ENCODE assay signal across 9 mouse cellular contexts in genomic region chr1:88275078-88275680, GRCm38 (mm10). TPM values are rescaled to one million over a fixed set of nuclear protein-coding genes. Genes with fewer than 3 reads are reported as not detected.
A peak's percentile ranks its signal among the peaks of the same experiment; 100 is the strongest.
DNase-seq lines count a peak whose midpoint lies in the region; ATAC-seq and TF ChIP-seq lines count a peak whose summit lies in the region.
"Had no signal": no experiment of that assay in that cellular context is flagged by ENCODE, and none has a peak within 500 bp of the region (broad histone marks: within the 10 kb centered on the region; RNA-seq: fewer than 3 reads in every experiment).

No protein-coding gene starts in this region.

- no peak overlapping the region for H3K9ac ChIP-seq in kidney, embryonic 14.5 days (ENCODE audit: low read depth, low read length)
- peak overlapping the region; percentile 84 for H3K9ac ChIP-seq in limb, embryonic 14.5 days (ENCODE audit: low read depth, low read length, severe bottlenecking)

- H3K9me3 ChIP-seq in kidney, embryonic 14.5 days (ENCODE audit: control insufficient read depth, low read length): no peaks in the 10 kb centered on the region
- H3K9me3 ChIP-seq in limb, embryonic 14.5 days (ENCODE audit: control insufficient read depth, low read length): no peaks in the 10 kb centered on the region

- no peak for DNase-seq in kidney, adult 18-20 months
- peak; percentile 44 for DNase-seq in testis, postnatal 10 days (ENCODE audit: low spot score)
- no peak for DNase-seq in testis, postnatal 14 days (ENCODE audit: low spot score)
- DNase-seq in limb, embryonic 14.5 days (ENCODE audit: low spot score): no peak
- no peak for DNase-seq in yolk sac, embryonic 10.5 days (ENCODE audit: low spot score)

- no peaks in the 10 kb centered on the region for H3K27me3 ChIP-seq in kidney, embryonic 14.5 days (ENCODE audit: control insufficient read depth, insufficient read depth, low read length)
- no peaks in the 10 kb centered on the region for H3K27me3 ChIP-seq in limb, embryonic 14.5 days (ENCODE audit: control insufficient read depth, insufficient read depth, low read length)

- H3K27ac ChIP-seq in kidney, embryonic 14.5 days (ENCODE audit: low read depth, low read length): no peak overlapping the region
- no peak overlapping the region for H3K27ac ChIP-seq in limb, embryonic 14.5 days (replicated peaks; ENCODE audit: low read depth, low read length)

- H3K4me2 ChIP-seq in kidney, embryonic 14.5 days (replicated peaks; ENCODE audit: low read depth, low read length): peak overlapping the region; percentile 52; the same call in 1 of the 2 replicates
- no peak overlapping the region for H3K4me2 ChIP-seq in limb, embryonic 14.5 days (replicated peaks; ENCODE audit: low read depth, low read length, severe bottlenecking)

- no peak for ATAC-seq in kidney, embryonic 14.5 days (ENCODE audit: low FRiP score, low TSS enrichment)
- no peak for ATAC-seq in limb, embryonic 14.5 days (ENCODE audit: low FRiP score, low read depth)
- ATAC-seq in activated CD4-positive, CD25-positive, alpha-beta regulatory T cell, adult 4 months: no peak
- ATAC-seq: inflammation-experienced regulatory T-cells, adult 6 months had no signal

- TF ChIP-seq POLR2A in limb, embryonic 14.5 days (IDR thresholded peaks at IDR 0.05; ENCODE audit: borderline replicate concordance, extremely low read depth, insufficient read depth, insufficient read length): no peak

- WGBS in kidney, embryonic 14.5 days: 71% methylated on average over 13 of the region's 13 CpGs
- 70% methylated on average over 13 of the region's 13 CpGs for WGBS in limb, embryonic 14.5 days

- peaks cover 18% of the 10 kb centered on the region for H3K4me1 ChIP-seq in kidney, embryonic 14.5 days (ENCODE audit: control insufficient read depth, insufficient read depth, low read length)
- peaks cover 13% of the 10 kb centered on the region for H3K4me1 ChIP-seq in limb, embryonic 14.5 days (ENCODE audit: control insufficient read depth, insufficient read depth, low read length)

- H3K4me3 ChIP-seq in kidney, embryonic 14.5 days (ENCODE audit: low read length): no peak overlapping the region; the same call in 1 of the 2 replicates
- no peak overlapping the region for H3K4me3 ChIP-seq in limb, embryonic 14.5 days (replicated peaks; ENCODE audit: low read length)

- H3K36me3 ChIP-seq in kidney, embryonic 14.5 days (ENCODE audit: control insufficient read depth, insufficient read depth, low read length): peaks cover 49% of the 10 kb centered on the region
- peaks cover 45% of the 10 kb centered on the region for H3K36me3 ChIP-seq in limb, embryonic 14.5 days (ENCODE audit: control insufficient read depth, insufficient read depth, low read length)

RNA-seq across cellular contexts. Expression of gene Hjurp, which starts 2.3 kb away (rescaled TPM):
- polyA plus RNA-seq in kidney, embryonic 14.5 days (2014; fragmentation: Nextera tagmentation; extraction: Ambion mirVana): 98.2 and 175 TPM in 2 replicates
- 277 and 360 TPM in 2 replicates for polyA plus RNA-seq in limb, embryonic 14.5 days (2012; rRNA removed)
- 139 and 150 TPM in 2 replicates for polyA plus RNA-seq in limb, embryonic 14.5 days (2014; fragmentation: Nextera tagmentation; extraction: Ambion mirVana)
- 10 to 100 TPM; 38.2 to 70.5 TPM for polyA plus RNA-seq in activated CD4-positive, CD25-positive, alpha-beta regulatory T cell, adult 4 months (2017; shearing (Covaris generic))

RNA-seq across cellular contexts. Expression of gene Trpm8, which starts 2.3 kb away (rescaled TPM):
- polyA plus RNA-seq in kidney, embryonic 14.5 days (2014; fragmentation: Nextera tagmentation; extraction: Ambion mirVana): not detected in 2 replicates
- not detected in 2 replicates for polyA plus RNA-seq in limb, embryonic 14.5 days (2012; rRNA removed)
- polyA plus RNA-seq in limb, embryonic 14.5 days (2014; fragmentation: Nextera tagmentation; extraction: Ambion mirVana): not detected in 2 replicates
- not detected for polyA plus RNA-seq in activated CD4-positive, CD25-positive, alpha-beta regulatory T cell, adult 4 months (2017; shearing (Covaris generic))
- polyA plus RNA-seq: inflammation-experienced regulatory T-cells, adult 6 months had no signal

RNA-seq across cellular contexts. Expression of gene Mroh2a, which starts 48.4 kb away (rescaled TPM):
- polyA plus RNA-seq in kidney, embryonic 14.5 days (2014; fragmentation: Nextera tagmentation; extraction: Ambion mirVana): 1.4 TPM in 2 replicates
- 0.15 and 0.20 TPM in 2 replicates for polyA plus RNA-seq in limb, embryonic 14.5 days (2012; rRNA removed)
- polyA plus RNA-seq in limb, embryonic 14.5 days (2014; fragmentation: Nextera tagmentation; extraction: Ambion mirVana): 1.7 and 2.2 TPM in 2 replicates
- polyA plus RNA-seq in activated CD4-positive, CD25-positive, alpha-beta regulatory T cell, adult 4 months (2017; shearing (Covaris generic)): 1 to 10 TPM; 1.4 to 2.5 TPM
- polyA plus RNA-seq: cortical plate, adult 2 months had no signal
